Mouse (Mus musculus): ENCODE data around the gene Tekt3.

DNA sequence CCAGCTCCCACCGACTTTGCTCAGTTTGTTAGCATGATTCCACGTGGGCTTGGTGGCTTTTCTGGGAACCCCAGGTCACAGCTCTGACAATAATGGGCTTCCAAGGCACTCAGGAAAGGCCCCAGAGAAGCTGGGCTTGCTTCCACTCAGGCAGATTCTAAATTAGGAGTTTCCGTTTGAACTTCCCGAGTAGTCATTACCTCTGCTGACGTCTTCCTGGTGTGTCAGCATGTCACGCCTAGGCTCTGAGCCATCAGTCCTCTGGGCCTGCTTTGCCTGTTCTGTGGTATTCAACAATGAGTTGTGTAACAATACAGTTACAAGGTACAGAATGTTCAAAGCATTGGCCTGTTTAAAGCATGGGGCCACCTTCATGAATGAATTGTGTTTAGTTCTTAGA, 74.8 kb downstream of the Tekt3 start:
- no peak for TF ChIP-seq CTCF (IDR thresholded peaks at IDR 0.05)
- no peak for TF ChIP-seq POLR2A (IDR thresholded peaks at IDR 0.05; ENCODE audit: insufficient read depth, low read depth, low read length)
